Mouse (Mus musculus): Measurements from ENCODE around the gene Mrpl37.

Mrpl37 gene

DNA sequence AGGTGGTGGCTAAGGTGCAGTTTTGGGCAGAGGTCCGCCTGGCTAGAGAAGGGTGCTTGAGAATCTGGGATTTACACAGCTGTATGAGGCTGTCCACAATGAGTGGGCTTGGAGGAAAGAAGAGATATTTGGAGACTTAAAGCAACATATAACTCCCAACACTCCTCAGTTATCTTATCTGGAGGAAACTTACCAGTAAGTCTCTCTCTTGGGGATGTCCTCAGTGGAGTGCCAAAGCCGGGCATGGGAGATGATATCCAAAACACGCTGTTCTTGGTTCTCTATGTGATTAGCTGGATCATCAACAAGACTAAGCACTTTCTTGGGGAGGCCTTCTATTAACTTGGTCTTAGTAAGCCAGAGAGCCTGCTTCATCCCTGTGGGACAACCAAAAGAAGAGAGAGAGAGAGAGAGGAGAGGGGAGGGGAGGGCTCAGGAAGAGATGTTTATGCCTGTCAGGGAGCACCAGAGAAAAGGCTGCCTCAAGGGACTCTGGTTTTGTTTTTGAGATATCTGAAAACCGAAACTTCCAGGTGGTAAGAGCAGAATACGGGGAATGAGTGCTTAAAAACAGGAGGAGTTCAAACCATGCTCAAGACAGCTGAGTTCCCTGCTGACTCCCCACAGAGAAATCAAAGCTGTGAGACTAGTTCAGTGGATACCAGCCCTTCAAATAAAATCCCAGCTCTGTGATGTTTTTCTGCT is 2.1 kb downstream of the Mrpl37 start:
- no peak for DNase-seq (ENCODE audit: low spot score)

DNA sequence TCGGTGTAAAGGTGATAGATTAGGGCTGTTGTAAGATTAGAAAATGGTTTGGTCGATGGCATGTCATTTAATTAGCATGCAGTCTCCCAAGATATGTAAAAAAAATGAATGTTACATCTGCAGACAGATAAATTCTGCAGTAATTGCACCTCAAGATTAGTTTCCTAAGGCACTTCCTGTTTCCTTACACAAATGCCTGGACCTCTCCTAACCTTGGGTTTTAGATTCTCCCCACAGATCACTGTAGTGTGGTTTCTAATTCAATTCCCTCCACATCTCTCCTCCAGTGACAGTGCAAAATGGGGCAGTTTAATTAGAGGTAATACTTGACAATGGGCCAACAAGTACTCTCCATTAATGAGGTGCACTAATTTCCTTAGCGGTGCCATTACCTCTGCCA is 3.5 kb downstream of the Mrpl37 start:
- DNase-seq (ENCODE audit: low spot score): no peak

DNA sequence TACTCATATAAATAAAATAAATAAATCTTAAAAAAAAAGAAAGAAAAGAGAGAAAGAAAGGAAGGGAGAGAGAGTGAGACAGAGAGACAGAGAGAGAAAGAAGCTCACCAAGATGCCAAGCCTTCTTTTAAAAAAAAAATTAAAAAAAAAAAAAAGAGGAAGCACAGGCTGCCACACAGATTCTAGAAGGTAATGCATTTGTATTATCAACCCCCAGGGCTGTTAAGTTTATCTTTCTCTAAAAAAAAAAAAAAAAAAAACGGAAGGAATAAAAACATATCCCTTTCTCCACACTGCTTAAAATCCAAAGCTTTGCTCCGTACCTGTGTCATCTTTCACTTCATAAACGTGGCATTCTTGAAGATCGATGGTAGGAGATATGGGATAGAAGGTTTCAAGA is 5.1 kb downstream of the Mrpl37 start:
- no peak for DNase-seq (ENCODE audit: low spot score)

DNA sequence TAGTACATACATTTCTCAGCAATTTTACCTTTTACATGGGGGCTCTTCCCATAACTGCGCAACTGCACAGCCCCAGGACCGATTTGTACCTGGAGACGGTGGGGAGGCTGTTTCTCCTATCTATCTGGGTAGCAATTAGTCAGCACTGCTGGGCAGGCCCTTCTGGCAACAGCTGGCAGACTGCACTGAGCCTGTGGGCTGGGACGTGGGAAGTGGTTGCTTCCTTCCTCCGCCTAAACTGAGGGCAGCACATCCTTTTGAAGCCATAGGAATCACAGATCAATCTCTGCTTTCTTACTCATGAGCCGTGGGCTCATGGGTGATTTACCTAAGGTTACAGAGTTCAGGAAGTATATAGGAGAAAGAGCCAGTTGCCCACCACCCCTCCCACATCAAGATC is 7.9 kb downstream of the Mrpl37 start:
- no peak for DNase-seq (ENCODE audit: low spot score)

DNA sequence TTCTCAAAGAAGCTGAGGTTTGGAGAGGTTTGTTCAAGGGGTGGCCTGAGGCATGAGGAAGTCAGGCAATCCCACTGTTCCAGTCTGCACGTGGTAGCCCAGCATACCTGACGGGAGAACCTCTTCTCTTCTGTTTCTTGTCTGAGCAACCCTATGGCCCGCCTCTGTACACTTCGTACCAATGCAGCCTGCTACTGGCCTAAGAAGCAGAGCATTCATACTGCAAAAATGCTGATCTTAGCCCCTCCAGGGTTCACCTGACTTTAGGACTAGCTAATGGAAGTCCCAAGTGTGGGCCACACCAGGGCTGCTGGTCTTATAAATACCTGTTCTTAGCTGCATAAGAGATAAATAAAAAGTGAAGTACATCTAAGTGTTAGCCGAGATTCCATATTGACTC is 8.3 kb downstream of the Mrpl37 start:
- no peak for DNase-seq (ENCODE audit: low spot score)

DNA sequence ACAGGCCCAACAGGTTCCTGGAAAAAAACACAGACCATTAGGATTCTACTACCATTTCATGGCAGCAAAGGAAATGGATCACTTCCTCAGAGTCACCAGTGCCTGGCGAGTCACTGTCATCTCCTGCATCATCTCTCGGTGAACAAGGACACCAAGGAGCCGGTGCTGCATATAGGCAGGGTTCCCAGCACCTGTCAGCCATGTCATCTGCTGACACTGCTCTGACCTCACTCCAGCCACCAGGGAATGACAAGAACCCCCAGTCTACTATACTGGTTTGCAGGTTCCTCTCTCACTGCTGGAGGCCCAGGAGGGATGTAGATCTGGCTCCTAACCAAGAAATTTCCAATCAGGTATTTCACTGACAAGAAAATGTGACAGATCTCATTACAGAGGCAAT is 10.6 kb downstream of the Mrpl37 start:
- no peak for DNase-seq (ENCODE audit: low spot score)

DNA sequence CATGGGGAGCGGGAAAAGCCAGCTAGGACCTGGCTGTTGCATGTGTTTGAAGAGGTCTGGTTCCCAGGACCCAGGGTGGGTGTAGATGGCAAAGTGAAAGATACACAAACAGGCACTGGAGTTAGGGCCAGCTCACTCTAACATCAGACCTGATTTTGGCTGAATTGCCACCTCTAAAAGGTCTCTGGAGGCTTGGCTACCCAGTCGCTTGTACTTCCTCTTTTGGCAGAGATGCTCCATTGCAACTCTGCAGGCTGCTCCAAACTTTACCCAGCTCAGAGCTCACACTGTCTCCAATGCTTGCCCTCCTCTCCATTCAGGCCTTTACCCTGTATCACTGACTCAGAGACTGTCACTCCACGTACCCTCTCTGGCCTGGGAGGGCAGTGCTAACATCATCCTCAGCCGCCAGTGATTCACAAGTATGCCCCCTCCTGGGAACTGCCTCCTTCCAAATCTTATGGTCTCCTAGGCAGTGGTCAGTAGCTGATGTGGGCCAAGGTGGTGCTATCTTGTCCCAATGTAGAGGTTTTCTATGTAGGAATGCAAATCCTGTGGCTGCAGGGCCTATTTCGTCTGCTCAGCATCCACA is 13.6 kb downstream of the Mrpl37 start:
- DNase-seq (ENCODE audit: low spot score): peak; percentile 12

DNA sequence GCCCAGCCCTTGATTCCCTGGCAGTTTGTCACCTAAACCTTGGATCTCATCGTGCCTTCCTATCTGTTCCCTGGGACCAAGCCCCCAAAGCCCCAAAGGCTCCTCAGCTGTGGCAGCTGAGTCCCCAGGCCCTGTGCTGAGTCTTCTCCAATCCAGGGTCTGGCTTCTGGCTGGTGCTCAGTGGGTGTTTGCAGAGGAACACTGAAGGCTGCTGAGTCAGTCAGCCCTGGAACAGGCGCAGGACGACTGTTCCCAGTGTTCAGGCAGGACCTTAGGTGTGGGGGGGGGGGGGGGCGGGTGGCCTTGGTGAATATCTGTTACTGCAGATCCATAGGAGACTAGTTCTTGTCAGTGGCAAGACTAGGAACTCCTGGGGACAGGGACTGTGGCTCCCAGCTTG is 14.8 kb downstream of the Mrpl37 start:
- no peak for DNase-seq (ENCODE audit: low spot score)

DNA sequence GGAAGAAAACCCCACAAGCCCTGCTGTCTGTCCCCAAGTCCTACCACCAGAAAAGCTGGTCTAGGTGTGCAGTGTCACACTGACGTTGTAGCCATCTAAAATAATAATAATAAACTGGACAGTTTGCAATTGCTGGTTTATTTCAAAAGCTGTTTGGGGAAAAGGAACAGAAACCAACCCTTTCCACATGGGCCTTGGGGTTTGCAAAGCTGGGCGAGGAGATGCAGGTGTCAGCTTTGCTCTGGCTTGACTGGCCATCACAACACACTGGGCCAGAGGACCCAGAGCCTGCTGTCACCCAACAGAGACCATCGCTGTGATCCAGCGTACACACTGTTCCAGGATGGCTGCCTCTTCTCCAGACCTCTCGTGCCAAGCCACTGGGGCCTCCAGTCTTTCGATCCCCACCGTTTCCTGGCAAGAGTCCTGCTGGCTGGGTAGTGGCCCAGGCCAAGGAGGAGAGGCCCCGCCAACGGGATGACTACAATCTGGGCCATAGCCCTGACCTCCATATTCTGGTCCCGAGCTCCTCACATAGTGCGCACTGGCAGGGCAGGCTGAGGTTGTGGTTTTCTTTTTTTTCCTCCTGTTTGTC is 18.0 kb downstream of the Mrpl37 start:
- no peak for DNase-seq (ENCODE audit: low spot score)

DNA sequence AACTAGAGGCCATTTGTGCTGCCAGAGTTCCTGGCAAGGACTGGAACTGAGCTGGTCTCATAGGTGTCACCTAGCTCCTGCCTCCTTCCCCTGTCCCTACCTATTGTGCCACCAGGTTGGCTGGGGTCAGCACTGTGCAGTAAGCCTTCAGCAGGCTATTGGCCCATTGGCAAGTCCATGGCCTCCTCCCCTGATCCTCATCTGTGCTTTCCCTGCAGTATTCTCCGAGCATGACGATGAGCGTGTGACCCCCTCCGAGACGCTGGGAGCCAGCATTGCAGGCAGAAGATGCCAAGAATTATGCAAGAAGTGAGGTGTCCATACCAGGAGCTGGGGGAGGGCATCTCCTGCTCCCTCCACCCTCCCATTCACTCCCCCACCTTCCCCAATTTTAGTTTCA is 18.9 kb downstream of the Mrpl37 start:
- no peak for DNase-seq (ENCODE audit: low spot score)

DNA sequence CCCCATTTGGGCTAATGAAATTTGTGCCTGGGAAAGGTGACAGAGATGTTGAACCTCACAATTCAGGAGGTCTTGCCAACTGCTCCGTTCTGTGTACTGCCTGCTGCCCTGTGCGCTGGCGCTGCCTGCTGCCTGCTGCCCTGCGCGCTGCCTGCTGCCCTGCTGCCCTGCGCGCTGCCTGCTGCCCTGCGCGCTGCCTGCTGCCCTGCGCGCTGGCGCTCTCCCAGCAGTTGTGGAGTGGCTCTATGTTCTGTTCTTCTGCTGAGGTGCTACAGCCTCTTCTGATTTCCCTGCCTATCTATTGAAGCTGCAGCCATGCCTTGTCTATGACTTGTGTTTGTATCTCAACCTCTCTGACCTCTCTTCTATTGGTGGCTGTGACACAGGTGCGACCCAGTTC is 21.5 kb downstream of the Mrpl37 start:
- no peak for DNase-seq (ENCODE audit: low spot score)

DNA sequence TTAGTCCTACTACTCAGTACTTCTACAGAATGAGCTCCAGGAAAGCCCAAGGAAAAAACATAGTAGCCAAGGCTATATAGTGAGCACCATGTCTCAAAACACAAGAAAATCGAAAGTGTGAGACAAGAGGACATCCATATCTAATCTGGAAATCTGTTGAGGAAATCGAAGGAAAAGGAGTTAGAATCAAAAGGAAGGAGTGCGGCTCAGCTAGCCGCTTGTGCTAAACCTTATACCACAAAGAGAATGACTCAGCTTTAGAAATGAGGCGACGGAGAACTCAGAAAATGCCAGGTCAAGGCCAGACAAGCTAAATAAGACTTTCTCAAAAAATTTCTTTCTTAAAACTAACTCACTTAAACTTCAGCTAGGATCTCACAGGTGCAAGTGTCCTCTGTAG is 24.4 kb downstream of the Mrpl37 start:
- no peak for DNase-seq (ENCODE audit: low spot score)

DNA sequence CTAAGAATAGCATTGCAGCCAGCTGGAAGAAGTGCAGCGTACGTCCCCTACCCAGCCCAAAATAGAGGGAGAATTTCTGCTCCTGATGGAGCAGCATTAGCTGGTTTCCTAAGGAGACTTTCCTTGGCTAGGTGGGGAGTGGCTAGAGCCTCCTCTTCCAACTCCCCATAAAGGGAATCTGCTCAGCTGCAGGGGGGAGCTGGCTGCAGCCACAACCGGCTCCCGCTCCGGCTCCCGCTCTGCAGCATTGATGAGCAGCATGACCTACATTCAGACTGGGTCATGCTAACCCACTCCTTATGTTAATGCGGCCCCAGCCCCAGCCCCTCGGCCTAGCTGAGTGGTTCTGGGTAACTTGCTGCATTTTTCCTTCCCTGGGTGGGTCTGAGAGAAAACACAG is 27.4 kb downstream of the Mrpl37 start:
- DNase-seq (ENCODE audit: low spot score): no peak

DNA sequence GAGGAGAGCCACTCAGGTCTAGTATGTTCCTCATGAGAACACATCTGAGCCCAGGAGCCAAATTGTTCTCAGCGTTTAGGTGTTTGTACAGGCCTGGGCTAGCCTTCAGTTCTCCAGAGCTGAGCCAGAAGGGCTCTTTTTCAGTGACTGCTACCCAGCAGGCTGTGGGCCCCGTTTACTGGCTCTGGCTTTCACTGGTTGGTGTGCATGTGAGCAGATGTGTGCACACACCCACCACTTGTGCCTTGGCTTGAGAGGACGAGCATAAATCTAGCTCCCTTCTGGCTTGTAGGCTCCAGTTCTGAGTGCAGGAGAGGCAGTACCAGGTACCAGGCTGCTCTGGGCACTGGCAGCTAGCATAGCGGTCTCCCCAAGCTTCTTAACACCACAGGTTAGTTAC is 28.4 kb downstream of the Mrpl37 start:
- no peak for DNase-seq (ENCODE audit: low spot score)

DNA sequence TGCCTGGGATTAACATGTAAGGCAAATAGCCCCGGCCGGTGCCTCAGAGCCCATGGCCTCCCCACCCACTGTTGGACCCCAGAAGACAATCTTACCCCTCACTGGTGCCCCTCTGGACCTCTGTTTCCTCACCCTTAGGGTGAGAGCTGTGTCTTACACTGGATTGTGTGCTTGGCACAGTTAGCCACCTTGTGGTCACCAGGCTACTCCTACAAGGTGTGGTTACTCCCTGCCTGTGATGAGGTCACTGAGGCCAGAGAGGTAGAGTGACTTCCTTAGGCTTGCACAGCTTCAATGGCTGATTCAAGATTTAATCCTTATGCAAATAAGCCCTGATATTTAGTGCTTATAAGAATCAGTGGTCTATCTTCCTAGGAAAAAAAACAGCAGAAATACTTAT is 29.7 kb downstream of the Mrpl37 start:
- DNase-seq (ENCODE audit: low spot score): no peak

DNA sequence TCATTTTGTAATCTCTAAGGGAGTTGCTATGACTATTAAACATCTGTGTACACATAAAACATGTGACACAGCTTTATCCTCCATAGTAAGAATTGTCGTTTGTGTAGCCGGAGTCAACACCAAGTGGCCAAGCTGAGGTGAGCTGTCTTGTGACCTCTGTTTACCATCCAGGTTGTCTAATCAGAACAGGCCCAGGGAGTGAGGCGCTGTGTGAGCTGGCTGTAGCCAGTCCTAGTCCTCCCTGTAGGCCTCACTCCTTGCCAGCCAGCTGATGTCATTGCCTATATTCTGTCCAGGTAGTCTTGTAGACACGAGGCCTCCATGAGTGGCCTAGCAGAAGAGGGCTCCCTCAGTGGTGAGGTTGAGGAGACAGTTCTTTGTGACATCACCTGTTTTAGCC is 31.0 kb downstream of the Mrpl37 start:
- DNase-seq (ENCODE audit: low spot score): no peak

DNA sequence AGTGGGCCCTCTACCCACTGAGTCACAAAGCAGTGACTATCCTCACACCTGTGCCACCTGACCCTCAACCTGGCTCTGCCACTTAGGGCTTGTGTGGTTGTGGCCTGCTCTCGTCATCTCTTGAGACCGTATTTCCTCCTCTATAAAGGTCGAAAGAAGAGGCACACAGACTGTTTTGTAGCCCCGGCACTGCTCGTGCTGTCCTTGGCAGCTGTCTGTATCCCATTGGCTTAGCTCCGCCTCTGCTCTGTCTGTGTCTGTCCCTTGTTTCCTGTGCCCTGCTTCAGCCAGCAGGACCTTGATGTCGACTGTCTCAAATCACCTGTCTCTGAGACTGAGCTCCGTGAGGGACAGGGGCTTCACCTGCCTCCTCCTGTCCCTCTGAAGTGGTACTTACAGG is 40.2 kb downstream of the Mrpl37 start:
- no peak for DNase-seq (ENCODE audit: low spot score)

DNA sequence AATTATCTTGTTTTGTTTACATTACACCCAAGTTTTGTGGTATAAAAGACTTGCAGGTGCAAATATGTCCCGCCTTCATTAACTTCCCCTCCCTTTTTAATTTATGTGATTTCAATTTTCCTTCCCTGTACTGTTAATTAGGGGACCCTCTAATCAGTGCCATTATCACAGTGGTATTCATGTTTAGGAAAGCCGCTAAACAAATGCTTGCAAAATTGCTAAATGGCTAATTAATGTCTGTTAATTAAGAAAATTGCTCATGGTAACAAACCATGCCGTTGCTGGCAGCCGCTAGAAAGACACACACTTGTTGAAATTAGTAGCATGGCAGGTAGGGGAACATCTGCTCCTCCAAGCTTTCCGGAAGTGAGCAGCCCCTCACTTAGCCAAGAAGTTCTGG is 41.3 kb downstream of the Mrpl37 start:
- DNase-seq (ENCODE audit: low spot score): no peak

DNA sequence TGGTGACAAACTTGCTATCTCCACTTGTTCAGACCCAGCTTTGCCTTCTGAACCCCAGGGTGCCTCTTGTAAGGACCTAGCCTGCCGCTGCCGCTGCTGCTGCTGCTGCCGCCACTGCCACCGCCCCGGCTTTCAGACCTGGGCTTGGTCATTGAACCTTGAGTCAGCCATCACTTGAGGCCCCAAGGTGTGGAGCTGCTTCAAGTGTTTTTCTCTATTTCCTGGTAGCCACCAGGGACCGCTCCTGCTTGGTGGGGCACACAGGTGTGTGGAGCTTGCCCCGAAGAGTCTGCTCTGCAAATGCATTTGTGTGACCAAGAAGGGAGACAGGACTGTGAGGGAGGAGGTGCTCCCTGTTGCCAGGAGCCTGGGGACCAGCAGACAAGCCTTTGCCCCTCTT is 41.8 kb downstream of the Mrpl37 start:
- no peak for DNase-seq (ENCODE audit: low spot score)

DNA sequence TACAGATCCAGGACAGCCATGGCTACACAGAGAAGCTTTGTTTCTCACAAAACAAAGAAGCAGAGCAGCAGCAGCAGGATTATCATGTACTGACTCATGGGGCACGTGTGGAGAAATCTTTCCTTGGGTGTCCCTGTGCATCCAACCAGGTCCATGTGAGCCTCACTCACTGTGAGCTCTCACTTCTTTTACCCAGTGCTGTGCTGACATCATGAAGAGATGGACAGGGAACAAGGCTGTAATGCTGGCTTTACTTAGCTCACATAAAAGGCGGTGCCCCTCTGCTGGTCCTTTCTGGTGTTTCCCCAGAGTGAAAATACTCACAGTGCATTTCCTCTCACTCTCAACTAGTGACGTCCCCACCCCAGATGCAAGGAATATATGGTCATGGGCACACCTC is 45.2 kb downstream of the Mrpl37 start:
- DNase-seq (ENCODE audit: low spot score): no peak

DNA sequence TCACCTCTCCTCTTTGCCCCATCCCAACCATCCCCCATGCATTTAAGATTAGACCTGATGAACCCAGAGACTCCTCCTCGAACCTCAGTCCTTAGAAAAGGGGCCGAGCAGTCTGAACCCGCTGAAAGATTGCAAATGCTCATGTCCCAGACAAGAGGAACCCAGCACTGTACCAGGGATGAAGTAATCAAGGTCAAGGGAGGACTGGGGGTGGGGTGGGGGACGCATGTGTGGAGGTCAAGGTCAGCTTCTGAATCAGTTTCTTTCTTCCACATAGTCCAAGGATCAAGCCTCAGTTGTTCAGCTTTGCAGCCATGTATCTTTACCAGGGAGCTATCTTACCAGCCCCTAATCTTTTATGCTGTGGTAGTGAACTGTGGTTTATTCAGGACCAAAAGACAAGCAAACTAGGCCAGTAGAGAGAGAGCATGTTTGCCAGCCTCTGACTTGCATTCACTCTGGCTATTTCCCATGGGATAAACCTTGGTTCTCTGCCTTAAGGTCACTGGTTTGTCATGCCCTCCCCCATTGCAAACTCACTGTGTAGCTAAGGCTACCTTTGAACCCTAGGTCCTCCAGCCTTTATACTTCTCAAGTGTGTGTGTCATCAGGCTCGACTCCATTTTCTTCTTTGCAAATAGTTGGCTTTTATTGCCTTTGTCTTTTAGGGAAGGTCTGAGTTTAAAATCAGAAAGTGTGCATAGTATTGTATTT is 46.2 kb downstream of the Mrpl37 start:
- DNase-seq (ENCODE audit: low spot score): no peak

DNA sequence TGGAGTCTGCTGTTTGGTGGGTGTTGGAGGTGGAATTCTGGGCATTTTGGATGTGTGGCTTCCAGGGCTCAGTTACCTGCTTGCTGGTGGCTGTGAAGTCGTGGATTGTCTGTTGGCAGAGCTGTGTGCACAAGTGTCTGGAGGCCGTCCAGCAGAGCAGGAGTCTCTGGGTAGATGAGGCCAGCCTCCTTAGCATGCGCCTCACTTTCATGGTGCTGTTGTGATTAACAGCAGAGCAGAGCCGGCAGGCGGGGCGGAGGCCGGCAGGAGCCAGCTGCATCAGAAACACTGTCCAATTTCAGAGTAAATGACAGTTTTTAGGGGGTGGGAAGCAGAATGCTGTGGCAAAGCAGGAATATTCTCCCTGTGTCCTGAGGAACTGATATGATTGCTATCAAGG is 47.6 kb downstream of the Mrpl37 start:
- no peak for DNase-seq (ENCODE audit: low spot score)

DNA sequence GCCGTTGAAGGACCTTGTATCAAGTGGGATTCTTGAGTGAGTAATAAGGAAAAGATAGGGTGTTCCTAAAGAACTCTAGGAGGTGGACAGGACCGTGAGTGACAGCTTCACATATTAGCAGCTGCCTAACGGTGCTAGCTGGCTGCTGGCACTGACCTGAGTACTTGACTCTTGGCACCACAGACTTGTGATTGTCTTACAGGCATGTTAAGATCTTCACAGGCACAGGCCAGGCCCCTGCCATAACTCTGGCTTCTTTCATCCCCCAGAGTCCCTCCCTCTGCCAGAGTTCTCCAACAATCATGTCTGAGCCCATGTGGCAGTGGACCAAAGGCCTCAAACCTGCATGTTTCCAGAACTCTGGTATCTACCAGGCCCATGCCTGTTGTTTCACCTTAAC is 48.1 kb downstream of the Mrpl37 start:
- DNase-seq (ENCODE audit: low spot score): no peak
